Mouse (Mus musculus): ENCODE measurements around the gene Nicn1. TPM values are rescaled to one million over a fixed set of nuclear protein-coding genes. Genes with fewer than 3 reads are reported as not detected.

Nicn1 gene
- total RNA-seq, 2 experiments from 2014 or later = 22.2 to 25.6 TPM

DNA sequence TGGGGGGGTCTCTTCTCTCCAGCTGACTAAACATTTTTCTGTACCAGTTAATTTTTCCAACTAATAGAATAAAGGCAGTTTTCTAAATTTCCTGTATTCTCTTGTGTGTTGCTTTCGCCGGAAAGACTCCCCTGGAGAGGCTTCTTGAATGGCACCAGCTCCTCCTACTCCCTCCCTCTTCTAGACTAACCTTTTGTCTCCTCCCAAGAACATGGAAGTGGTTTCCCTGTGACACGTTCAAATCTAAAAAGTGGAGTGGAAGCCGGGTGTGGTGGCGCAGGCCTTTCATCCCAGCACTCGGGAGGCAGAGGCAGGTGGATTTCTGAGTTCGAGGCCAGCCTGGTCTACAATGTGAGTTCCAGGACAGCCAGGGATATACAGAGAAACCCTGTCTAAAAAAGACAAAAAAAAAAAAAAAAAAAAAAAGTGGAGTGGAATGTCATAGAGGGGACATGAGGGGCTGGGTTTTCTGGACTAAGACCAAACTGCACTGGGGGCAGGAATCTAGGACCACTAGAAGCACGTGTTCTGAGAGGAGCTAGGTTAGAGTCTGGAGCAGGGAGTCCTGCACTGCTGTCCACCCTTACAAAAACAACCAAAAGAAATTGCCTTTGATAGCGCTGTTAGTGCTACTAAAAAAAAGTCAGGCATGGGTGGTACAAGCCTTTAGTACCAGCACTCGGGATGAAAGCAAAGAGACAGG lies 47.8 kb downstream of the Nicn1 start:
- no peak for DNase-seq

DNA sequence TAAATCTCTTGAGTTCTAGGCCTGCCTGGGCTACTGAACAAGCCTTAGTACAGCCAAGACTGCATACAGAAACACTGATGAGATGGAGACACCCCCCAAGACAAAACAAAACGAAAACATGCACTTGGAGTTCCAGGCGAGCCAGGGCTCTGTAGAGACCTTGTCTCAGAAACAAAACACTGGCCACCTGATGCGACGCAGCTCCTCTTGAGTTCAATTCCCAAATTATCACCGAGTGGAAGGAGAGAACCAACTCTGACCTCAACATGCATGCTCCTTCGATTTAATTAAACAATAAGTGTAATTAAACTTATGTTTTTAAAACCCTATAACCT lies 48.3 kb downstream of the Nicn1 start:
- DNase-seq = no peak

DNA sequence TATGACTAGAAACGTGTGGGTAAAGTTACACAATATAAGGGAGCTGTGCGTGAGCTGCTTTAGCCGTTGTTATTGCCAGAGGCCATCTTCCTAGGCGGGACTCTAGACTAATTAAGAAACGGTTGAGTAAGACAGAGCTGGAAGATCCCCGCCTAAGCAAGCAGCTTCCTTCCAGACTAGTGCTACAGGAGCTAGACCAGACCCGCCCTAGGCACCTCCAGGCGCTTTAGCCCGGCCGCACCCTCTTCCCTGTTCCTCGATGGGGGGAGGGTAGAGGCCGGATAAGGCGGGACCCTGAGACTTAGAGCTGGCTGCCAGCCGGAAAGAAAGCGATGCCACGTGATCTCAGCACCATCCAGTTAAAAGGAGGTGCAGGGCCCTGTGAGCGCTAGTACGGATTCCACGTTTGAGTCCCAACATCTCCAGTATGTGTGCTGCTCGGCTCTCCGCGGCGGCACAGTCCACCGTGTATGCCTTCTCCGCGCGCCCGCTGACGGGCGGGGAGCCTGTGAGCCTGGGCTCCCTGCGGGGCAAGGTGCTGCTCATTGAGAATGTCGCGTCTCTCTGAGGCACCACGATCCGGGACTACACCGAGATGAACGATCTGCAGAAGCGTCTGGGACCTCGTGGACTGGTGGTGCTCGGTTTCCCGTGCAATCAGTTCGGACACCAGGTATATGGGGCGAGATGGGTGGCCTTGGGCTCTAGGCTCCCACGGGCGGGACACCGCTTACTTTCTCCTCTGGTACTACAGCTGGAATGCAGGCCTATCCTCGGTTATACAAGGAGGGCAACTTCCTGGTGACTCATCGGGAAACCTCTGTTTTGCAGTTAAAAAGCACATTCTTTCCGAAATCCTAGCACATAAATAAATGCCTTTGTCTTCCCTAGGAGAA lies 48.9 kb downstream of the Nicn1 start, which contains the start of gene Gpx1:
TSS of gene Gpx1 (plus strand) at position 18 of the 896 bp plus-strand sequence.
- peak; percentile 94 to 98 for DNase-seq

DNA sequence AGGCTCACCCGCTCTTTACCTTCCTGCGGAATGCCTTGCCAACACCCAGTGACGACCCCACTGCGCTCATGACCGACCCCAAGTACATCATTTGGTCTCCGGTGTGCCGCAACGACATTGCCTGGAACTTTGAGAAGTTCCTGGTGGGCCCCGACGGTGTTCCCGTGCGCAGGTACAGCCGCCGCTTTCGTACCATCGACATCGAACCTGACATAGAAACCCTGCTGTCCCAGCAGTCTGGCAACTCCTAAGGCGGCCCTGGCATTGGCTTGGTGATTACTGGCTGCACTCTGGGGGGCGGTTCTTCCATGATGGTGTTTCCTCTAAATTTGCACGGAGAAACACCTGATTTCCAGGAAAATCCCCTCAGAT lies 49.6 kb downstream of the Nicn1 start:
- DNase-seq = peak; percentile 31 to 38

DNA sequence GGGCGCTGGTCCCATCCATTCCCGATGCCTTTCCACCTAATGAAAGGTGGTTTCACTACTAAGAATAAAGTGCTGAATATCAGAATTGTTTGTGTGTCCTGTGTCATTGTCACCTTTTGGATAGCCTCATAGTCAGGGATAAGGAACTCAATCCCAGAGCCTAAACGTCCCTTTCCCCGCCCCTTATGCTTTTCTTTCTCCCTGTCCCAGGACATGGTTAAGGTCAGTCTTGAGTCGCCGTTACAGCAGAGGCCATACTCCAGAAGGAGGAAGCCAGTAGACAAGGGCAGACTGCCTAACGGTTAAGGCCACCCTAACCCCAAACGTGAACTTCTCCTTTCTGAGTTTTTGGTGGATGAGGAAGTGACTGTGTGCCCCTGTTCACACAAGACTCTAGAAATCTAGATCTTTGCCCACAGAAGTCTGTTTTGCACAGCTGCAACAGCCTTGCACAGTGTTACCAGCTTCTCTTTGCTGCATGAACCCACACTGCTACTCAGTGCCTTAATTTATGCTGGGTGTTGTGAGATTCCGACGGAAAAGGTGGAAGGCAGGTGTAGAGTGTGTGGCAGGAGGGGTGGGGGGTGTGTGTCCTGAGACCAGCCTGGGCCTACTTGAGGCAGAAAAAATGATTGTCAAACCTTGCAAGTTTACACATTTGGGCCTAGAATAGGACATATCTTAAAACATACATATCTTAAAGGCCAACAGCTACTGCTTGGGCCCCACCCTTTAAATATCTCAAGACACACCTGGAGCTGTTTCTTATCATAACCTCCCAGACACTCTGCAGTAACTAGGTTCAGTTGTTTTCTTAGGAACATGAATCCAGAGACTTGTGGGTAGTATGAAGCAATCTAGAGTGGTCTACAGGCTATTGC lies 50.3 kb downstream of the Nicn1 start:
- DNase-seq = peak; percentile 39 to 67

DNA sequence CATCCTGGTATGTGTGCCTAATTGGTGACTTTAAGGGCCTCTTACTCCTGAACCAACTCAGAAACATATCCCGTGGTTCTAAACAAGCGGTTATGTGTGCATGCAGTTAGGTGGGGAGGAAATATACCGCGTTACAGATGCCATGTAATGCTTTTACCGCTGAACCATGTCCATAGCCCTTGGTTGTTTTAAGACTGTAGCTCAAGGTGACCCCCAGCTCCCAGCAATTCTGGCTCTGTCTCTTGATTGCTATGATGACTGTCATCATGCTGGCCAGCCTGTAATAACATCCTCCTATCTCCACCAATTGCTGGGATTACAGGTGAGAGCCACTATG lies 50.9 kb downstream of the Nicn1 start:
- no peak for DNase-seq

DNA sequence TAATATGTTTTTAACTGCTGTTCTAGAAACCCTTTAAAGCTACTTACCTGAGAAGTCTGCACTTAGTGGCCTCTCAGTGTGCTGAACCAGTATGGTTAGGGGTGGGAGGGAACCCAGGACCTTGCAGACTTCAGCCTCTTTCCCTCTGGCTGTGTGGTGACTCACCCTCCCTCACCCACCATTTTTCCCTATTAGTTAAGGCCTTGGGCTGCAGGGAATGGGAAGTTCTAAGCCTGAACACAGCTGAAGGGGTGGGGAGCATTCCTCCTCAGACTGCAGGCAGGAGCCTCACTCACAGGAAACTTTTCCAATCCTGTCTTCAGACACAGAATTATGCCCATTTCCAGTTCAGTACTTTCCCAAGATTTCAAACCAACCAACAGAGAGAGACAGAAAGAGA lies 51.6 kb downstream of the Nicn1 start:
- peak in 1 of 2 experiments; percentile 16 for DNase-seq

DNA sequence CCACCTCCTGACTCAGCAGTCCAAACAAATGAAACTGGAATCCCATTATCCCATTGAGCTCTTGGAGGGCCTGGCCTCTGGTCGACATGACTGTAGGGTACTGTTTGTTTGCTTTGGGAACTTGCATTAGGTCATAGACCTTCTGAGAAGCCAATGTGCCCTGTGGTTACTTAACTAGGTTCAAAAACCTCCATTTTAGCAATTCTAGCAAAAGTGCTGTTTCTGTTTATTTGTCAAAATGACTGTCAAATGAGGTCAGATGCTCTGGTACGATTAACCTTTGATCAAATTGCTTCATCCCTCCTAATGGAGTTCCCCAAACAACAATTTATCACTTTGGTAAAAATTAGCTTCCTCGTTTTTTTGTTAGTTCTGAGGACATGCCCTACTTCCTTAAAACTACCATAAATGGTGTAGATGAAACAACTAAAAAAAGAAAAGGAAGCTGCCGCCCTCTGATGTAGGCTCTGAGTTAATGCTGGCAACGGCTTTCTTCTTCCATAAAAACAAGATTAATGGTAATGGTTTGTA lies 52.1 kb downstream of the Nicn1 start:
- DNase-seq = peak in 1 of 2 experiments; percentile 32

DNA sequence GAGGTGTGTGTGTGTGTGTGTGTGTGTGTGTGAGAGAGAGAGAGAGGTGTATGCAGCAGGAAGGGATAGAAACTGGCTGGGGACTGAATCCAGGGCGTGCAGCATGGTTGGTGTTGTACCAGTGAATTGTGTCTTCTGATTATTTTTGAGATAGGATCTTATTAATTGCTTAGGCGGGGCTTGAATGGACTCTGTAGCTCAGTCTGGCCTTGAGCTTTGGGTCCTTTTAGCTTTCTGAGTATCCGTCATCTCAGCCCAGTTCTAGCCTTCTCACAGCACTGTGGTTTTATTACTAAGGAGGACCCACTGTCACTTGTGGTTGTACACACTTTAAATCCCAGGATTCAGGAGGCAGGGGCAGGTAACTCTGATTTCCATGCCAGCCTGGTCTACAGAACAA lies 53.1 kb downstream of the Nicn1 start:
- no peak for DNase-seq

DNA sequence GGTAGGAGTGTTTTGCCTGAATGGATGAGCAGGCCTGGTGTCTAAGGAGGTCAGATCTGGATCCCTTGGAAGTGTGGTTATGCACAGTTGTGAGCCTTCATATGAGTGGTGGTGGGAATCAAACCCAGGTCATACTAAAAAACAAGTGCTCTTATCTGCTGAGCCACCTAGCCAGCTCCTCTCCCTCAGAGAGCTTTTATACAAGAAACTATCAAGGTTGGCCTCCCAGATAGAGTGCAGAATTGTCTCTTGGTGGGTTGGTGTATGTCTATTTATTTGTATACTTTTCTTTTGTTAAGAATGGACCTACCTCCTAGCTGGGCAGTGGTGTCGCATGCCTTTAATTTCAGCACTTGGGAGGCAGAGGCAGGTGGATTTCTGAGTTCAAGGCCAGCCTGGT lies 53.6 kb downstream of the Nicn1 start:
- DNase-seq = no peak

DNA sequence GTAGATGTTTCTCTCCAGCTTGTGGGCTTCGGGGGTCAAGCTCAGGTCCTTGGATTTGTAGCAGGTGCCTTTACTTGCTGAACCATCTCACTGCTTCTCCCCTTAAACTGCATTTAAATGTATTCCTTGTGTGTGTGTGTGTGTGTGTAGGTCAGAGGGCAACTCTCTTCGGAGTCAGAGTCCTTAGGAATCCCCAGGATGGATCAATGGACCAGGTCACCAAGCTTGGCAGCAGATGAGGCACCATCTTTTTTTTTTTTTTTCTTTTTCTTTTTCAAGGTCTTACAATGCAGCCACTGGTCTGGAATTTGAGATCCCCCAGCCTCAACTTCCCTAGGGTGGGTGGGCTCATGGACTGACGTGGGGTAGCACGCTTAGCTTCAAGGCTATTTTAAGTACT lies 54.2 kb downstream of the Nicn1 start:
- DNase-seq = no peak

Other genes starting within 250 kb of the Nicn1 start
- gene Gmppb, start 241.2 kb upstream of the Nicn1 start, total RNA-seq (2021) = 10 to 100 TPM; 10.5 to 10.6 TPM
- gene Amigo3, start 237.3 kb upstream of the Nicn1 start, total RNA-seq (2021) = 1 to 10 TPM; 1.4 to 1.8 TPM
- under 1 TPM in 1 of 2 experiments, not detected in 1; 0.36 TPM for gene Mst1, start 210.0 kb upstream of the Nicn1 start, total RNA-seq (2021)
- 10 to 100 TPM; 83.4 to 86.8 TPM for gene Rnf123, start 207.1 kb upstream of the Nicn1 start, total RNA-seq (2021)
- gene Apeh, start 195.8 kb upstream of the Nicn1 start, total RNA-seq (2021) = 10 to 100 TPM; 37.4 to 48.3 TPM
- gene Bsn, start 100.0 kb upstream of the Nicn1 start, total RNA-seq (2021) = under 1 TPM; 0.02 to 0.08 TPM
- 100 to 1,000 TPM; 290 to 300 TPM for gene Dag1, start 26.5 kb upstream of the Nicn1 start, total RNA-seq (2021)
- gene Amt, start 6.4 kb downstream of the Nicn1 start, total RNA-seq (2021) = 1 to 10 TPM; 5.0 to 5.8 TPM
- gene Rhoa, start 15.7 kb downstream of the Nicn1 start, total RNA-seq (2021) = 100 to 1,000 TPM; 229 to 232 TPM
- 10 to 100 TPM; 67.6 to 76.8 TPM for gene Tcta, start 15.7 kb downstream of the Nicn1 start, total RNA-seq (2021)
- gene Gpx1, start 48.5 kb downstream of the Nicn1 start, total RNA-seq (2021) = 100 to 1,000 TPM in 1 of 2 experiments, 10 to 100 TPM in 1; 86.8 to 111 TPM
- 10 to 100 TPM; 74.3 to 79.6 TPM for gene Usp4, start 57.4 kb downstream of the Nicn1 start, total RNA-seq (2021)
- gene 1700102P08Rik, start 102.4 kb downstream of the Nicn1 start, total RNA-seq (2021) = 1 to 10 TPM in 1 of 2 experiments, under 1 TPM in 1; 0.97 to 1.2 TPM
- not detected for gene Ccdc36, start 138.1 kb downstream of the Nicn1 start, total RNA-seq (2021)
- gene BC048562, start 146.1 kb downstream of the Nicn1 start, total RNA-seq (2021) = not detected
- gene Ccdc71, start 170.1 kb downstream of the Nicn1 start, total RNA-seq (2021) = 10 to 100 TPM; 23.1 to 23.3 TPM
- 1 to 10 TPM; 4.7 to 5.5 TPM for gene Klhdc8b, start 171.2 kb downstream of the Nicn1 start, total RNA-seq (2021)
- gene Lamb2, start 189.3 kb downstream of the Nicn1 start, total RNA-seq (2021) = 100 to 1,000 TPM; 334 to 339 TPM
- gene Usp19, start 200.2 kb downstream of the Nicn1 start, total RNA-seq (2021) = 10 to 100 TPM; 79.9 to 91.6 TPM
- gene Qars, start 217.3 kb downstream of the Nicn1 start, total RNA-seq (2021) = 10 to 100 TPM; 76.4 to 90.3 TPM
- gene Qrich1, start 226.4 kb downstream of the Nicn1 start, total RNA-seq (2021) = 10 to 100 TPM; 57.8 to 58.7 TPM